Comparison of ENCODE assay signal across 11 mouse cellular contexts in genomic region chr17:10105299-10105698, GRCm38 (mm10).
A peak's percentile ranks its signal among the peaks of the same experiment; 100 is the strongest.
DNase-seq lines count a peak whose midpoint lies in the region.
"Had no signal": no experiment of that assay in that cellular context is flagged by ENCODE, and none has a peak within 500 bp of the region (broad histone marks: within the 10 kb centered on the region; RNA-seq: fewer than 3 reads in every experiment).

No protein-coding gene starts in this region.

- intact Hi-C loops in heart, postnatal 14 days (cut with DNase I) = loop anchor here (5.0 kb wide), 1 partner anchor 77 kb away; no protein-coding TSS in a partner anchor
- intact Hi-C loops in heart, postnatal 25 days (cut with DNase I) = no loop called here
- intact Hi-C loops in left cerebral cortex, postnatal 25 days (cut with DNase I) = no loop called here

- DNase-seq in heart, postnatal 14 days = peak; percentile 24 to 39
- no peak for DNase-seq in heart, postnatal 25 days (ENCODE audit: low spot score)
- peak; percentile 32 for DNase-seq in layer of hippocampus, adult 9-11 months
- DNase-seq in layer of hippocampus, adult 8-10 months (ENCODE audit: low spot score in 2 of 2) = no peak
- DNase-seq in left cerebral cortex, postnatal 25 days (ENCODE audit: low spot score in 2 of 2) = peak; percentile 29 to 30
- DNase-seq in right cerebral cortex, adult 2 months (ENCODE audit: low spot score in 2 of 2) = peak; percentile 23 to 40
- DNase-seq in kidney, adult 8-10 months = no peak
- DNase-seq: adrenal gland, postnatal 10 days; embryo, embryonic 11 days; kidney, postnatal 25 days; lung, postnatal 14 days had no signal

Comparison
In these comparisons a context has a peak if more than half of its experiments do, and no peak if none do; other contexts are left out.
1. DNase-seq: peak in heart, postnatal 14 days (2 of 2), layer of hippocampus, adult 9-11 months (single experiment), left cerebral cortex, postnatal 25 days (2 of 2) and right cerebral cortex, adult 2 months (2 of 2); none in heart, postnatal 25 days (single experiment), layer of hippocampus, adult 8-10 months (0 of 2) and kidney, adult 8-10 months (0 of 2).